Mouse (Mus musculus) stomach, embryonic 15.5 days (tissue): ENCODE results near the gene Zfp46. TPM values are rescaled to one million over a fixed set of nuclear protein-coding genes. Genes with fewer than 3 reads are reported as not detected.

ENCODE experiments used
- ATAC-seq: fragments of 200-750 bp; cut with Nextera tagmentation; 2 replicates; pipeline ENCODE4 v1.8.0; 2017; ENCODE audit warnings: low read depth, moderate number of reproducible peaks, moderate TSS enrichment; ENCODE audit not compliant: insufficient read depth, low FRiP score
- H3K27ac ChIP-seq: fragments of 300-500 bp; sonication (generic); 2 replicates; pipeline ENCODE4 v1.5.1; 2015; ENCODE audit warnings: mild to moderate bottlenecking, inconsistent platforms
- H3K27me3 ChIP-seq: fragments of 300-500 bp; sonication (generic); replicated peaks from 2 replicates; pipeline ENCODE4 v1.6.1; 2015; ENCODE audit warnings: inconsistent platforms
- H3K36me3 ChIP-seq: fragments of 300-500 bp; sonication (generic); 2 replicates; pipeline ENCODE4 v1.6.1; 2015; ENCODE audit warnings: inconsistent platforms
- H3K4me1 ChIP-seq: fragments of 300-500 bp; sonication (generic); 2 replicates; pipeline ENCODE4 v1.6.1; 2015; ENCODE audit warnings: inconsistent platforms
- H3K4me2 ChIP-seq: fragments of 300-500 bp; sonication (generic); 2 replicates; pipeline ENCODE4 v1.6.1; 2015; ENCODE audit warnings: mild to moderate bottlenecking, inconsistent platforms
- H3K4me3 ChIP-seq: fragments of 300-500 bp; sonication (generic); replicated peaks from 2 replicates; pipeline ENCODE4 v1.5.1; 2015; ENCODE audit warnings: inconsistent platforms
- H3K9ac ChIP-seq: fragments of 300-500 bp; sonication (generic); 2 replicates; pipeline ENCODE4 v1.6.1; 2015; ENCODE audit warnings: inconsistent platforms
- H3K9me3 ChIP-seq: fragments of 300-500 bp; sonication (generic); 2 replicates; pipeline ENCODE4 v1.6.1; 2016; ENCODE audit warnings: inconsistent platforms
- WGBS: fragments of 180-500 bp; shearing (Covaris S2); methylation state at CpG from one replicate; pipeline ENCODE4 v1.1.7; 2015; 5-methylcytosine and 5-hydroxymethylcytosine counted together
- polyA plus RNA-seq: library from polyadenylated mRNA; unstranded; fragments of >200 nt; fragmentation: Nextera tagmentation; extraction: Ambion mirVana; gene quantifications from 2 replicates; pipeline ENCODE4 v1.2.1, GENCODE M21; 2015

The Zfp46 gene
- polyA plus RNA-seq = 20.3 and 21.0 TPM in 2 replicates

DNA sequence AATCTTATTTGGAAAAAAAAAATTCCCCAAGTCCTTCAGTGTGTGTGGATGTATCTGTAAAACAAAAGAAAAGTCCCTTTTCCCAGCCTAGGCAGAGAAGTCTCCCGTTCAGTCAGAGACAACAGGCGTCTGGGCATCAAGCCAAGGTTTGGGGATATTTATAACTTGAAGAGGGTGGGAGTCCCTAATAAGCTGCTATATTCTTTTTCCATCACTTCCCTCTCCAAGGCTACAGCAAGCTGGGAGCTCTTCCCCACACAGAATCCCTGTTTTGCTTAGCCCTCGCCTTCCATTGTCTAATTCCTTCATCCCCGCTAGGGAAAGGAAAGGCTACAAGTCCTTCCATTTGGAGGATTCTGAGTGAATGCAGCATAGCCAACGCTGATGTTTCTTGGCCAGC lies at the start of gene Zfp46:
Gene Zfp46, plus strand, starts transcription at position 229 of the 400 bp plus-strand sequence.
- Histone ChIP-seq H3K4me3 (peak within 1 kb of the TSS; percentile 62), H3K4me1 (peaks cover 27% of the 10 kb centered on the region), H3K27me3 (no peaks in the 10 kb centered on the region), H3K9ac (peak within 1 kb of the TSS; percentile 44; the same call in 1 of the 2 replicates), H3K27ac (peak within 1 kb of the TSS; percentile 96), H3K4me2 (peak within 1 kb of the TSS; percentile 84), H3K36me3 (peaks cover 20% of the 10 kb centered on the region), H3K9me3 (no peaks in the 10 kb centered on the region)
- no peak for ATAC-seq
- WGBS = 24% methylated on average over 5 of the region's 5 CpGs

DNA sequence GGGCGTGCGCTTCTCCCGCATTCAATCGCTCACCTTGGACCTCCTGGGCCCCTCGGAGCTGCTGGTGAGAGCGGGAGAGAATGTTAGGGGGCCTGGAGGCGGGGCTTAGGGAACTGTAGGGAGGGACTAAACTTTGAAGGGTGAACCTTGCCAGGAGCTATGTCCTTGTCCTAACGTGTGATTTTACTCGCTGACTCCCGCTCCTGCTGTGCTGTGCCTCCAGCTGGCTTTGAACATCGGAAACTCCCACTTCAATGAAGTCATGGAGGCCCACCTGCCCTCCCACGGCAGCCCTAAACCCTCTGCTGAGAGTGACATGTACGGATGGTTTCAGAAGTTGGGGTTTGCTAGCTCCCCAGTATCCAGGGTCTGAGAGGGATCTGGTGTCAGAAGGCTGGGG lies 45.8 kb upstream of the Zfp46 start:
- H3K9ac ChIP-seq = no peak overlapping the region
- H3K27ac ChIP-seq = no peak overlapping the region
- no peak overlapping the region for H3K4me3 ChIP-seq
- no peaks in the 10 kb centered on the region for H3K9me3 ChIP-seq
- peaks cover 6% of the 10 kb centered on the region; the same call in 1 of the 2 replicates for H3K4me1 ChIP-seq
- WGBS = 40% methylated on average over 13 of the region's 13 CpGs
- H3K36me3 ChIP-seq = no peaks in the 10 kb centered on the region
- no peak overlapping the region for H3K4me2 ChIP-seq
- peaks cover 7% of the 10 kb centered on the region; the same call in 1 of the 2 replicates for H3K27me3 ChIP-seq
- ATAC-seq = no peak

GRCm38 (mm10) chr4:136239111-136239510 lies 45.4 kb upstream of the Zfp46 start:
- peaks cover 7% of the 10 kb centered on the region; the same call in 1 of the 2 replicates for H3K27me3 ChIP-seq
- H3K9me3 ChIP-seq = no peaks in the 10 kb centered on the region
- no peak overlapping the region for H3K27ac ChIP-seq
- H3K4me2 ChIP-seq = no peak overlapping the region
- 79% methylated on average over 9 of the region's 9 CpGs for WGBS
- no peak overlapping the region for H3K9ac ChIP-seq
- no peak overlapping the region for H3K4me3 ChIP-seq
- peaks cover 6% of the 10 kb centered on the region; the same call in 1 of the 2 replicates for H3K4me1 ChIP-seq
- H3K36me3 ChIP-seq = no peaks in the 10 kb centered on the region; the same call in 1 of the 2 replicates
- no peak for ATAC-seq

DNA sequence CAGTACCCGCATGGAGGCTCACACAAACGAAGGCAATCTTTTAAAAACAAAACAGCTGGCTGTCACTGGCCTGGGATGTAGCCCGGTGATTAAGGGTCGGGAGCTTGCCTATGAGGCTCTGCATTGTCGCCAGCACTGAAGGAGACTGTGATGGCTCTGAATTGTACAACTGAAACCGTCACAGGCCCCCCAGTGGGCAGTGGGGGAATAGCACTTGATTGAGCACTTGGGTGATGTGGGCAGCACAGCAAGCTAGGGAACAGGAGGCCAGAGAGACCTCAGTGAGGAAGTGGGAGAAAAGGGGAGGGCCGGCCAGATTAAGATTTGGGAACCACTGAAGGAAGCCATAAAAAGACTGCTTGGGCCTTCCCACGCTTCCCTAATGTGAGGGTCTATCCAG lies 44.9 kb upstream of the Zfp46 start:
- peaks cover 7% of the 10 kb centered on the region; the same call in 1 of the 2 replicates for H3K27me3 ChIP-seq
- no peak overlapping the region for H3K27ac ChIP-seq
- no peaks in the 10 kb centered on the region; the same call in 1 of the 2 replicates for H3K36me3 ChIP-seq
- no peak overlapping the region for H3K4me3 ChIP-seq
- no peak for ATAC-seq
- no peak overlapping the region for H3K4me2 ChIP-seq
- peaks cover 6% of the 10 kb centered on the region; the same call in 1 of the 2 replicates for H3K4me1 ChIP-seq
- no peak overlapping the region for H3K9ac ChIP-seq
- WGBS = 26% methylated on average over 8 of the region's 8 CpGs
- no peaks in the 10 kb centered on the region for H3K9me3 ChIP-seq

DNA sequence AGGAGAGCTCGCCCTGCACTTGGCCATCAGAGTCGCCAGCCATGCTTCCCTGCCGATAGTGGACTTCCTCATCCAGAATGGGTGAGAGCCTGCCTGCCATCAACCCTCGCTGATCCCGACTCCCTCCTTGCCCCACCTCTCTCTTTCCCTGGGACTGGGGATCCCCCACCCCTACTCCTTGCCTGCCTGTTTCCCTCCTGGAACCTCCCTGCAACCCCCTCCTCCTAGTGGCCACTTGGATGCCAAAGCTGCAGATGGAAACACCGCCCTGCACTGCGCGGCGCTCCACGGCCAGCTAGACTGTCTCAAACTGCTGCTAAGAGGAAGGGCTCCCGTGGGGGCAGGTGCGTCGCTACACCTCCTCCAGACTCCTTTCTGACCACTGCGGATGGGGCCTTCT lies 44.4 kb upstream of the Zfp46 start:
- no peak overlapping the region for H3K27ac ChIP-seq
- H3K4me3 ChIP-seq = no peak overlapping the region
- peaks cover 7% of the 10 kb centered on the region; the same call in 1 of the 2 replicates for H3K27me3 ChIP-seq
- H3K36me3 ChIP-seq = no peaks in the 10 kb centered on the region; the same call in 1 of the 2 replicates
- H3K9ac ChIP-seq = no peak overlapping the region
- peaks cover 6% of the 10 kb centered on the region; the same call in 1 of the 2 replicates for H3K4me1 ChIP-seq
- H3K9me3 ChIP-seq = no peaks in the 10 kb centered on the region
- no peak overlapping the region for H3K4me2 ChIP-seq
- ATAC-seq = no peak
- WGBS = 76% methylated on average over 14 of the region's 14 CpGs

GRCm38 (mm10) chr4:136240955-136241354 lies 43.5 kb upstream of the Zfp46 start:
- no peak for ATAC-seq
- Histone ChIP-seq H3K27ac (no peak overlapping the region), H3K27me3 (peaks cover 7% of the 10 kb centered on the region; the same call in 1 of the 2 replicates)

DNA sequence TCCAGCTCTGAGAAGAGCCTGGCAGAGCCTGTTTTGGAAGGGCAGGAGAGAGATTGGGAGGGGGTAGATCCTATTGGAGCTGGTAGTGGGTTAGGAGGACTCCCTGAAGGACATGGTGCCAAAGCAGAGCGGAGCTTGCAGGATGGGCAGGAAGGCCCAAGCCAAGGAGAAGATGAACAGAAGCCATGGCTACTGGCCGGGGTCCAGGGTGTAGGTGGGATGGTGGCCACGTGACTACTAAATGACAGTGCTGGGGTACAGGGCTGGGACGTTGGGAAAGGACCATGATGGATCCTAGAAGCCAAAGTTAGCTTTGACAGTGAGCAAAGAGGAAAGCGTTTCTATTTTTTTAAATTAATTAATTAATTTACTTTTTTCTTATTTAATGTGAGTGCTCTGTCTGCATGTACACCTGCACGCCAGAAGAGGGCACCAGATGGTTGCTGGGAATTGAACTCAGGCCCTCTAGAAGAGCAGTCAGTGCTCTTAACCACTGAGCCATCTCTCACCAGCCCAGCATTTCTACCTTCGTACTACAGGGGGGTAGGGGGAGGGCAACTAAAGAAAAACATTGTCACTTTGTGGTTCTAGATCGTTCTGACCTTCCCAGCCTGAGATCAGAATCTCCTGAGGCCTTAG lies 42.3 kb upstream of the Zfp46 start:
- no peaks in the 10 kb centered on the region; the same call in 1 of the 2 replicates for H3K36me3 ChIP-seq
- 48% methylated on average over 8 of the region's 8 CpGs for WGBS
- no peak overlapping the region for H3K4me2 ChIP-seq
- H3K4me1 ChIP-seq = peaks cover 15% of the 10 kb centered on the region; the same call in 1 of the 2 replicates
- H3K27me3 ChIP-seq = peaks cover 7% of the 10 kb centered on the region; the same call in 1 of the 2 replicates
- no peaks in the 10 kb centered on the region for H3K9me3 ChIP-seq
- no peak overlapping the region for H3K9ac ChIP-seq
- H3K4me3 ChIP-seq = no peak overlapping the region
- no peak overlapping the region for H3K27ac ChIP-seq
- no peak for ATAC-seq

More at GRCm38 (mm10) chr4:136240955-136241354, 43.5 kb upstream of the Zfp46 start:
- Histone ChIP-seq H3K4me3 (no peak overlapping the region), H3K4me1 (peaks cover 6% of the 10 kb centered on the region; the same call in 1 of the 2 replicates), H3K9ac (no peak overlapping the region), H3K9me3 (no peaks in the 10 kb centered on the region), H3K36me3 (no peaks in the 10 kb centered on the region; the same call in 1 of the 2 replicates), H3K4me2 (no peak overlapping the region)
- 70% methylated on average over 8 of the region's 8 CpGs for WGBS

- 77% methylated on average over 7 of the region's 7 CpGs for WGBS
- H3K9me3 ChIP-seq = no peaks in the 10 kb centered on the region
- H3K36me3 ChIP-seq = no peaks in the 10 kb centered on the region; the same call in 1 of the 2 replicates
- H3K4me1 ChIP-seq = peaks cover 21% of the 10 kb centered on the region
- H3K4me3 ChIP-seq = no peak overlapping the region
- peaks cover 9% of the 10 kb centered on the region; the same call in 1 of the 2 replicates for H3K27me3 ChIP-seq
- H3K27ac ChIP-seq = no peak overlapping the region
- ATAC-seq = no peak
- no peak overlapping the region for H3K9ac ChIP-seq
- no peak overlapping the region for H3K4me2 ChIP-seq
These were observed 41.8 kb upstream of the Zfp46 start for GRCm38 (mm10) chr4:136242728-136243127.

DNA sequence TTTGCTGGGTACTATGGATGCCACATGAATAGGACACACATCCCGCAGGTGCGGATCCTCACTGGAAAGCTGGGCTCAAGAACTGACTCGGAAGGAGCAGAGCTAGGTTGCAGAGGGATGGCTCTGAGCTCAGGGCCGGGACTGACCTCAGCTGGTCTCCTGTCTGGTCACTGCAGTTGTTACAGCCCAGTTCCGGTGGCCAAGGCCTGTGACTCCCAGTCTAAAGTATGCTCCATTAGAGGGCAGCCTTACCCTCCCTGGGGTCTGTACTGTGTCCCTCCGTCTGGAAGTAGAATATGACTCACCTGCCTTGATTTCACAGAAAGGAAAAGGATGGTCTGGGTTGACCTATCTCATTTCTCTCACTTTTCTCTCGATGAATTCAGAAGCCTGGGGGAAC lies 40.3 kb upstream of the Zfp46 start:
- Histone ChIP-seq H3K4me2 (no peak overlapping the region), H3K27ac (no peak overlapping the region), H3K27me3 (peaks cover 16% of the 10 kb centered on the region), H3K9ac (no peak overlapping the region), H3K36me3 (no peaks in the 10 kb centered on the region; the same call in 1 of the 2 replicates), H3K9me3 (no peaks in the 10 kb centered on the region), H3K4me1 (peaks cover 30% of the 10 kb centered on the region), H3K4me3 (no peak overlapping the region)
- 72% methylated on average over 7 of the region's 7 CpGs for WGBS
- ATAC-seq = no peak

DNA sequence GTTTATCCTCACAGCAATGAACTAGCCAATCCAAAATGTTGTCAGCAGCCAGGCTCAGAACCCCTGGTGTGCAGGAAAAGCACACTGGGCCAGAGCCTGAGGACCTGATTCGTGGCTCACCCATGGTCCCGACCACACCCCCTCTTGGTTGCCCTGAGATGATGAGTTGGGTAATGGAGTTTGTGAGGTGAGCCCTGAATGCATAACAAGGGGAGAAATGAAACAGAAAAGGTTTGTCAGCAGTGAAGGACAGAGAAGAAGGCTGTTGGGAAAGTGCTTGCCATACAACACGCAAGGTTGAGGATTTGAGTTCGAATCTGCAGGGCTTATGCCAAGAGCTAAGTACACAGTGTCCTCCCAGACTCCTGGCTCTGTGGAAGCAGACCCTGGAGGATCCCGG lies 38.8 kb upstream of the Zfp46 start:
- Histone ChIP-seq H3K4me2 (no peak overlapping the region), H3K4me1 (peaks cover 42% of the 10 kb centered on the region), H3K9me3 (no peaks in the 10 kb centered on the region), H3K4me3 (no peak overlapping the region), H3K9ac (no peak overlapping the region), H3K36me3 (no peaks in the 10 kb centered on the region; the same call in 1 of the 2 replicates), H3K27me3 (peaks cover 25% of the 10 kb centered on the region), H3K27ac (no peak overlapping the region)
- 63% methylated on average over 5 of the region's 5 CpGs for WGBS
- no peak for ATAC-seq

DNA sequence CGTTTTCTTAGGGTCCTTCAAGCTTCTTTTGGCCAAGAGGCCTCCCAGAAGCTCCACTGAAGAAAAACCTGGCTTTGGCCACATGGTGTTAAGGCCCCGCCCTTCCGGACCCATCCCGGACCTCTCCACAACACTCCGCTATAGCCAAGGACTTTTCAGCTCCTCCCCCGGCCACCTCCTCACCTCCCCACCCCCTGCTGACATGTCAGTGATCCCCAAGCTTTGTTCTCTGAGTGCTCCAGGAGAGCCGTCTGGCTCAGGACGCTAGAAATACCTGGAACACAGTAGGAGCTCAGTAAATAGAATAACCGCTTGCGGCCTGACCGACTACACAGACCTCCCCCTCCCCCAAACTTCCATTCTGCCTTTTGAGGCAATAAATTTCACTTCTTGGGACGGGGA lies 37.9 kb upstream of the Zfp46 start:
- Histone ChIP-seq H3K4me1 (peaks cover 42% of the 10 kb centered on the region), H3K9me3 (no peaks in the 10 kb centered on the region), H3K27me3 (peaks cover 25% of the 10 kb centered on the region), H3K4me3 (0 out of 2 replicates have a peak overlapping the region, but pooled peaks have one; percentile 11), H3K9ac (no peak overlapping the region), H3K27ac (no peak overlapping the region), H3K36me3 (no peaks in the 10 kb centered on the region; the same call in 1 of the 2 replicates), H3K4me2 (peak overlapping the region; percentile 93)
- 6% methylated on average over 12 of the region's 12 CpGs for WGBS
- ATAC-seq = no peak

GRCm38 (mm10) chr4:136247386-136247728 lies 37.1 kb upstream of the Zfp46 start:
- Histone ChIP-seq H3K36me3 (no peaks in the 10 kb centered on the region; the same call in 1 of the 2 replicates), H3K9me3 (no peaks in the 10 kb centered on the region), H3K4me3 (peak overlapping the region; percentile 49), H3K27ac (no peak overlapping the region), H3K4me2 (peak overlapping the region; percentile 93), H3K9ac (0 out of 2 replicates have a peak overlapping the region, but pooled peaks have one; percentile 46), H3K4me1 (peaks cover 42% of the 10 kb centered on the region), H3K27me3 (peaks cover 25% of the 10 kb centered on the region)
- no peak for ATAC-seq
- 3% methylated on average over 14 of the region's 14 CpGs for WGBS
